Mouse (Mus musculus) MEL (cell line): ENCODE data around the gene Ctu2. TPM values are rescaled to one million over a fixed set of nuclear protein-coding genes. Genes with fewer than 3 reads are reported as not detected.

Experiments used
- DNase-seq: peaks from one replicate; pipeline ENCODE4 v3.0.0; 2011; ENCODE audit warnings: low read depth, low spot score
- H3K27ac ChIP-seq: 2 replicates; pipeline ENCODE4 v1.5.1; 2012; ENCODE audit warnings: low read depth, mild to moderate bottlenecking, control low read depth, low read length, moderate library complexity; ENCODE audit not compliant: control insufficient read depth
- H3K27me3 ChIP-seq, 2 experiments: fragments of 150-350 bp in 1 of 2; sonication (generic) in 1 of 2; 2 replicates each; pipeline ENCODE4 v1.6.1; 2012; ENCODE audit warnings: low read length in 2 of 2, mild to moderate bottlenecking in 2 of 2, improper control_type of control experiment in 1 of 2, moderate library complexity in 1 of 2; ENCODE audit not compliant: insufficient read depth in 2 of 2, control insufficient read depth in 1 of 2
- H3K36me3 ChIP-seq, 2 experiments: 2 replicates each; pipeline ENCODE4 v1.6.1; 2012 to 2014; ENCODE audit warnings: low read length in 2 of 2, improper control_type of control experiment in 1 of 2, inconsistent platforms in 1 of 2, mild to moderate bottlenecking in 1 of 2; ENCODE audit not compliant: insufficient read depth in 2 of 2, control insufficient read depth in 1 of 2
- H3K4me1 ChIP-seq, 2 experiments: fragments of 150-350 bp in 1 of 2; sonication (generic) in 1 of 2; 2 replicates each; pipeline ENCODE4 v1.6.1; 2012; ENCODE audit warnings: low read length in 2 of 2, improper control_type of control experiment in 1 of 2, mild to moderate bottlenecking in 1 of 2; ENCODE audit not compliant: insufficient read depth in 2 of 2, control insufficient read depth in 1 of 2
- H3K4me3 ChIP-seq, 2 experiments: fragments of 150-350 bp in 1 of 2; sonication (generic) in 1 of 2; 2 replicates each; pipeline ENCODE4 v1.5.1; 2012; ENCODE audit warnings: low read depth in 2 of 2, low read length in 2 of 2, mild to moderate bottlenecking in 2 of 2, moderate library complexity in 2 of 2, control low read depth in 1 of 2, improper control_type of control experiment in 1 of 2; ENCODE audit not compliant: control insufficient read depth in 1 of 2, insufficient read depth in 1 of 2
- H3K79me2 ChIP-seq: 2 replicates; pipeline ENCODE4 v1.6.1; 2012; ENCODE audit warnings: mild to moderate bottlenecking, low read length, moderate library complexity; ENCODE audit not compliant: control insufficient read depth, poor library complexity, insufficient read depth
- H3K9ac ChIP-seq: 2 replicates; pipeline ENCODE4 v1.6.1; 2012; ENCODE audit warnings: low read depth, mild to moderate bottlenecking, control low read depth, low read length, moderate library complexity; ENCODE audit not compliant: control insufficient read depth, poor library complexity, severe bottlenecking
- H3K9me3 ChIP-seq: fragments of 150-350 bp; sonication (generic); replicated peaks from 2 replicates; pipeline ENCODE4 v1.6.1; 2012; ENCODE audit warnings: mild to moderate bottlenecking, low read length, improper control_type of control experiment, moderate library complexity; ENCODE audit not compliant: insufficient read depth
- BHLHE40 ChIP-seq: IDR thresholded peaks from 2 replicates; pipeline ENCODE4 v1.6.1; 2012; ENCODE audit warnings: low read depth, mild to moderate bottlenecking, inconsistent platforms, low read length, improper control_type of control experiment, borderline replicate concordance
- ETS1 ChIP-seq: IDR thresholded peaks from 2 replicates; pipeline ENCODE4 v1.6.1; 2012; ENCODE audit warnings: low read depth, mild to moderate bottlenecking, inconsistent platforms, low read length, improper control_type of control experiment, moderate library complexity
- KAT2A ChIP-seq: conservative IDR thresholded peaks from 2 replicates; pipeline ENCODE4 v1.6.1; 2012; ENCODE audit warnings: low read depth, low read length, improper control_type of control experiment, inconsistent platforms
- MYB ChIP-seq: IDR thresholded peaks from 2 replicates; pipeline ENCODE4 v1.6.1; 2011; ENCODE audit warnings: mild to moderate bottlenecking, low read depth, low read length, improper control_type of control experiment
- SIN3A ChIP-seq: IDR thresholded peaks from 2 replicates; pipeline ENCODE4 v1.6.1; 2012; ENCODE audit warnings: low read length, improper control_type of control experiment, inconsistent platforms
- TAL1 ChIP-seq: IDR thresholded peaks from 2 replicates; pipeline ENCODE4 v1.6.1; 2012; ENCODE audit warnings: mild to moderate bottlenecking, inconsistent platforms, low read length, moderate library complexity, mixed read lengths
- TCF12 ChIP-seq: IDR thresholded peaks from 2 replicates; pipeline ENCODE4 v1.6.1; 2014; ENCODE audit warnings: low read depth, mild to moderate bottlenecking, inconsistent platforms, low read length, improper control_type of control experiment, moderate library complexity
- USF1 ChIP-seq: IDR thresholded peaks from 2 replicates; pipeline ENCODE4 v1.6.1; 2014; ENCODE audit warnings: low read depth, mild to moderate bottlenecking, inconsistent platforms, low read length, improper control_type of control experiment, moderate library complexity
- polyA plus RNA-seq, 2 experiments: library from polyadenylated mRNA; stranded (reverse) in 1 of 2; unstranded in 1 of 2; fragments of >175 nt in 1 of 2; fragments of >200 nt in 1 of 2; gene quantifications; 2 replicates each; pipeline versions ENCODE4 v1.2.1 to v1.2.4; 2012; ENCODE audit warnings: low replicate concordance in 2 of 2, low read depth in 1 of 2; ENCODE audit not compliant: insufficient read length in 2 of 2, insufficient read depth in 1 of 2, missing spikeins in 1 of 2
- total RNA-seq: library from RNA; depleted of rRNA; stranded (reverse); fragments of 300-350 nt; gene quantifications from 2 replicates; pipeline ENCODE4 v1.2.3, GENCODE M21; 2012

The Ctu2 gene
- total and polyA plus RNA-seq, 3 experiments = 44.0 to 57.4 TPM; not detected in 1

GRCm38 (mm10) chr8:122462510-122462909 is 13.4 kb upstream of the Ctu2 start:
- Histone ChIP-seq H3K27ac (no peak overlapping the region), H3K9me3 (no peaks in the 10 kb centered on the region), H3K36me3 (peaks cover 0 to 8% of the 10 kb centered on the region in 2 experiments; a peak in 3 of 4 replicates), H3K27me3 (no peaks in the 10 kb centered on the region; a peak in 1 of 4 replicates), H3K4me3 (no peak overlapping the region), H3K9ac (no peak overlapping the region), H3K79me2 (no peaks in the 10 kb centered on the region), H3K4me1 (peaks cover 2 to 32% of the 10 kb centered on the region in 2 experiments; a peak in 3 of 4 replicates)
- no peak for TF ChIP-seq SIN3A
- no peak for DNase-seq

GRCm38 (mm10) chr8:122463651-122464640 is 12.0 kb upstream of the Ctu2 start:
- Histone ChIP-seq H3K27me3 (no peaks in the 10 kb centered on the region), H3K36me3 (peaks cover 0 to 8% of the 10 kb centered on the region in 2 experiments; a peak in 3 of 4 replicates), H3K4me1 (peaks cover 2 to 32% of the 10 kb centered on the region in 2 experiments; a peak in 3 of 4 replicates), H3K4me3 (no peak overlapping the region), H3K27ac (no peak overlapping the region), H3K79me2 (no peaks in the 10 kb centered on the region), H3K9me3 (no peaks in the 10 kb centered on the region), H3K9ac (no peak overlapping the region)
- TF ChIP-seq TCF12 (peak; percentile 42; the same call in 1 of the 2 replicates), BHLHE40 (peak; percentile 77; the same call in 1 of the 2 replicates), USF1 (peak; percentile 74), TAL1 (no peak), MYB (no peak), ETS1 (peak; percentile 48; the same call in 1 of the 2 replicates)
- DNase-seq = peak; percentile 31

- Histone ChIP-seq H3K27ac (no peak overlapping the region), H3K9ac (no peak overlapping the region), H3K4me1 (peaks cover under 1 to 29% of the 10 kb centered on the region in 2 experiments; a peak in 3 of 4 replicates), H3K79me2 (no peaks in the 10 kb centered on the region), H3K36me3 (peaks cover 0 to 4% of the 10 kb centered on the region in 2 experiments; a peak in 3 of 4 replicates), H3K4me3 (no peak overlapping the region), H3K9me3 (no peaks in the 10 kb centered on the region), H3K27me3 (no peaks in the 10 kb centered on the region)
- no peak for DNase-seq
- no peak for TF ChIP-seq KAT2A
Observed at GRCm38 (mm10) chr8:122464985-122465384, 11.0 kb upstream of the Ctu2 start.
